Mouse (Mus musculus): ENCODE data around the gene Akap1.

DNA sequence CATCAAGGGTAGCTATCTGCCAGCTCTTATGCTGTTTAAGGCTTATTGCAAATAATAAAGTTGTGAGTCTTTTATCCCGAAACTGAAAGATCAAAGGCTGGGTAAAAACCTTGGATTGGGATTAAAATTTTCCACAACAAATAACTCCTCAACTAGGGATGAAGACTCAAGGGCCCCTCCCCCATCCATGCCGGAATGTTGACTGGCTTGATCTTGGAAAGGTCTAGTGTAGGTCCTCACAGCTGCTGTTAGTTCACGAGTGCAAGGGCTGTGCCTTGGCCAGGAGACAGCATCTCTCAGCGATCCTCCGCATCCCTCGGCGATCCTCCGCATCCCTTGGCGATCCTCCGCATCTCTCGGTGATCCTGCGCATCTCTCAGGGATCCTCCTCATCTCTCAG lies 13.6 kb upstream of the Akap1 start:
- TF ChIP-seq CTCF (IDR thresholded peaks at IDR 0.05; ENCODE audit: low read depth, low read length) (no peak), TAL1 (conservative IDR thresholded peaks at IDR 0.05; ENCODE audit: low read depth, low read length) (no peak)

Data from G1E (cell line).